Mouse (Mus musculus) c-Kit-negative CD71-positive TER-119-positive erythroid progenitor cells, embryonic 14.5 days (primary cell): Measurements from ENCODE around the gene Fkbp11.
A peak's percentile ranks its signal among the peaks of the same experiment; 100 is the strongest.

Experiments used
- DNase-seq: peaks from one replicate; pipeline ENCODE4 v3.0.0-alpha.2; 2013; ENCODE audit warnings: low read depth, low spot score

The Fkbp11 gene

GRCm38 (mm10) chr15:98740219-98740618, 12.2 kb upstream of the Fkbp11 start:
- no peak for DNase-seq

GRCm38 (mm10) chr15:98738796-98739195, 10.8 kb upstream of the Fkbp11 start:
- no peak for DNase-seq

- no peak for DNase-seq
Observed at GRCm38 (mm10) chr15:98737881-98738280, 9.9 kb upstream of the Fkbp11 start.

- DNase-seq: no peak
Observed at GRCm38 (mm10) chr15:98736521-98736920, 8.5 kb upstream of the Fkbp11 start.

GRCm38 (mm10) chr15:98733976-98734566, 6.1 kb upstream of the Fkbp11 start:
- DNase-seq: no peak

GRCm38 (mm10) chr15:98733370-98733769, 5.4 kb upstream of the Fkbp11 start:
- no peak for DNase-seq

GRCm38 (mm10) chr15:98732006-98732531, 4.1 kb upstream of the Fkbp11 start:
- DNase-seq: no peak

- DNase-seq: no peak
Observed at GRCm38 (mm10) chr15:98730790-98731189, 2.8 kb upstream of the Fkbp11 start.

GRCm38 (mm10) chr15:98729791-98730545, 2.0 kb upstream of the Fkbp11 start:
- DNase-seq: no peak

- no peak for DNase-seq
Observed at GRCm38 (mm10) chr15:98728366-98728765, 368 bp upstream of the Fkbp11 start.

GRCm38 (mm10) chr15:98726746-98727145, 1.3 kb downstream of the Fkbp11 start:
- no peak for DNase-seq

GRCm38 (mm10) chr15:98726079-98726478, 1.9 kb downstream of the Fkbp11 start:
- no peak for DNase-seq

GRCm38 (mm10) chr15:98724441-98724840, 3.6 kb downstream of the Fkbp11 start:
- DNase-seq: no peak

GRCm38 (mm10) chr15:98722854-98723253, 5.1 kb downstream of the Fkbp11 start:
- DNase-seq: no peak

GRCm38 (mm10) chr15:98722191-98722590, 5.8 kb downstream of the Fkbp11 start:
- DNase-seq: no peak

- no peak for DNase-seq
Observed at GRCm38 (mm10) chr15:98717301-98717700, 10.7 kb downstream of the Fkbp11 start.

GRCm38 (mm10) chr15:98714230-98714652, 13.8 kb downstream of the Fkbp11 start:
- DNase-seq: no peak

GRCm38 (mm10) chr15:98710442-98710841, 17.6 kb downstream of the Fkbp11 start:
- DNase-seq: peak; percentile 13

GRCm38 (mm10) chr15:98707766-98708372, 20.1 kb downstream of the Fkbp11 start, which contains the start of gene Ccdc65:
Gene Ccdc65 (plus strand): TSS chr15:98708207.
- peak; percentile 22 for DNase-seq

GRCm38 (mm10) chr15:98704312-98704711, 23.7 kb downstream of the Fkbp11 start:
- no peak for DNase-seq

GRCm38 (mm10) chr15:98699190-98700105, 28.6 kb downstream of the Fkbp11 start:
- peak; percentile 22 for DNase-seq
